Mouse (Mus musculus): ENCODE data around the gene Rgs13. TPM values are rescaled to one million over a fixed set of nuclear protein-coding genes. Genes with fewer than 3 reads are reported as not detected.

Rgs13 gene
- polyA plus RNA-seq, 1 experiment from 2014 or later, result not detected

DNA sequence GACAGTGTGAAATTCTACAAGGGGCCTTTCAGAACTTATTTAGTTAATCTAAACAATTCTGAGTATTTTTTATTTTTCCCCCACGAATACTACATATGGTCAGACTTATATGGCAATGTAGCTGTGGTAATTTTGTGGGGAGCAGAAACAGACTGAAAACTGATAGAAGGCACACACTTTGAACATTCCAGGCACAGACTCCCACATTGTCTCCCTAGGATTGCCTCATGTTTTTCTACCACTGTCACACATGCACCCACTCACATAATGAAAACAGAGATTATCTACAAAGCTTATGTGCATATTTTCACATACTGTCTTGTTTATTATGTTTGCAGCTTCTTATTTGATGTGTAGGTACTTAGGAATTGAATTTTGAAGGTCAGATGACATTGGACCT lies 9.4 kb downstream of the Rgs13 start:
- Histone ChIP-seq H3K9me3 (ENCODE audit: low read length) (no peaks in the 10 kb centered on the region), H3K27me3 (ENCODE audit: insufficient read depth, low read length) (no peaks in the 10 kb centered on the region), H3K4me2 (ENCODE audit: low read depth, low read length) (no peak overlapping the region), H3K4me1 (ENCODE audit: insufficient read depth) (no peaks in the 10 kb centered on the region), H3K27ac (ENCODE audit: low read depth) (no peak overlapping the region), H3K9ac (replicated peaks) (no peak overlapping the region), H3K4me3 (ENCODE audit: low read depth, low read length) (no peak overlapping the region), H3K36me3 (replicated peaks; ENCODE audit: insufficient read depth, low read length) (no peaks in the 10 kb centered on the region)
- ATAC-seq, result no peak
- no peak for DNase-seq
- TF ChIP-seq CTCF (IDR thresholded peaks at IDR 0.05; ENCODE audit: low read depth) (no peak), EP300 (IDR thresholded peaks at IDR 0.05; ENCODE audit: low read depth) (no peak)
- WGBS (ENCODE audit: insufficient replicate concordance), result 50% methylated on average over 1 of the region's 1 CpGs

GRCm38 (mm10) chr1:144166897-144167296 lies 10.3 kb downstream of the Rgs13 start:
- ATAC-seq, result no peak
- H3K9me3 ChIP-seq (ENCODE audit: low read length), result no peaks in the 10 kb centered on the region
- no peaks in the 10 kb centered on the region for H3K36me3 ChIP-seq (replicated peaks; ENCODE audit: insufficient read depth, low read length)
- H3K4me3 ChIP-seq (ENCODE audit: low read depth, low read length), result no peak overlapping the region
- H3K9ac ChIP-seq (replicated peaks), result no peak overlapping the region
- H3K4me1 ChIP-seq (ENCODE audit: insufficient read depth), result no peaks in the 10 kb centered on the region
- H3K4me2 ChIP-seq (ENCODE audit: low read depth, low read length), result no peak overlapping the region
- no peak overlapping the region for H3K27ac ChIP-seq (ENCODE audit: low read depth)
- no peak for TF ChIP-seq EP300 (IDR thresholded peaks at IDR 0.05; ENCODE audit: low read depth)
- no peak for DNase-seq
- H3K27me3 ChIP-seq (ENCODE audit: insufficient read depth, low read length), result no peaks in the 10 kb centered on the region
- 69% methylated on average over 5 of the region's 5 CpGs for WGBS (ENCODE audit: insufficient replicate concordance)

GRCm38 (mm10) chr1:144166275-144166674 lies 10.9 kb downstream of the Rgs13 start:
- ATAC-seq, result no peak
- TF ChIP-seq EP300 (IDR thresholded peaks at IDR 0.05; ENCODE audit: low read depth) (no peak), CTCF (IDR thresholded peaks at IDR 0.05; ENCODE audit: low read depth) (no peak)

GRCm38 (mm10) chr1:144152526-144152925 lies 24.6 kb downstream of the Rgs13 start:
- Histone ChIP-seq H3K36me3 (replicated peaks; ENCODE audit: insufficient read depth, low read length) (no peaks in the 10 kb centered on the region), H3K9me3 (ENCODE audit: low read length) (no peaks in the 10 kb centered on the region), H3K4me3 (ENCODE audit: low read depth, low read length) (no peak overlapping the region), H3K9ac (replicated peaks) (no peak overlapping the region), H3K4me1 (ENCODE audit: insufficient read depth) (no peaks in the 10 kb centered on the region), H3K27me3 (ENCODE audit: insufficient read depth, low read length) (no peaks in the 10 kb centered on the region), H3K4me2 (ENCODE audit: low read depth, low read length) (no peak overlapping the region), H3K27ac (ENCODE audit: low read depth) (no peak overlapping the region)
- DNase-seq (no peak), ATAC-seq (no peak)
- TF ChIP-seq EP300 (IDR thresholded peaks at IDR 0.05; ENCODE audit: low read depth) (no peak), CTCF (IDR thresholded peaks at IDR 0.05; ENCODE audit: low read depth) (no peak)
- WGBS (ENCODE audit: insufficient replicate concordance), result 41% methylated on average over 1 of the region's 1 CpGs

More at GRCm38 (mm10) chr1:144166275-144166674, 10.9 kb downstream of the Rgs13 start:
- WGBS (ENCODE audit: insufficient replicate concordance), result 69% methylated on average over 2 of the region's 2 CpGs
- Histone ChIP-seq H3K9ac (replicated peaks) (no peak overlapping the region), H3K27ac (ENCODE audit: low read depth) (no peak overlapping the region), H3K4me3 (ENCODE audit: low read depth, low read length) (no peak overlapping the region), H3K9me3 (ENCODE audit: low read length) (no peaks in the 10 kb centered on the region), H3K4me1 (ENCODE audit: insufficient read depth) (no peaks in the 10 kb centered on the region), H3K36me3 (replicated peaks; ENCODE audit: insufficient read depth, low read length) (no peaks in the 10 kb centered on the region), H3K4me2 (ENCODE audit: low read depth, low read length) (no peak overlapping the region), H3K27me3 (ENCODE audit: insufficient read depth, low read length) (no peaks in the 10 kb centered on the region)
- no peak for DNase-seq

DNA sequence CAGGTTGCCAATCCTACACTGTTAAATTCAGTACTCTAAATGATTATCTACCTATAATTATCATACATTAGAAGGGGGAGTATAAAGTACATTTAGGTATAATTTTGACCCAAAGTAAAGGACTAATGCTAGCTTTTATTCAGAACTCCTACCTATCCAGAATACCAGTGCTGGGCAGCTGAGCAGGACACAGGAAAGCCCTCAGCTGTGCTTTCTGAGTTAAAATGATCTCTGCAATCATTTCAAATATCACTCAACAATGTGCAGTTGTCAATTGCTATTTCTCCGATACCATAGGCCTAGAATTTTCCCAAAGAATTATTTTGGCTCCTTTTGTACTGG lies 25.0 kb downstream of the Rgs13 start:
- H3K9me3 ChIP-seq (ENCODE audit: low read length), result no peaks in the 10 kb centered on the region
- no peak overlapping the region for H3K27ac ChIP-seq (ENCODE audit: low read depth)
- no peaks in the 10 kb centered on the region for H3K36me3 ChIP-seq (replicated peaks; ENCODE audit: insufficient read depth, low read length)
- ATAC-seq, result no peak
- no peaks in the 10 kb centered on the region for H3K4me1 ChIP-seq (ENCODE audit: insufficient read depth)
- no peak overlapping the region for H3K4me3 ChIP-seq (ENCODE audit: low read depth, low read length)
- no peak overlapping the region for H3K9ac ChIP-seq (replicated peaks)
- 91% methylated on average over 1 of the region's 1 CpGs for WGBS (ENCODE audit: insufficient replicate concordance)
- no peak for DNase-seq
- TF ChIP-seq CTCF (IDR thresholded peaks at IDR 0.05; ENCODE audit: low read depth) (no peak), EP300 (IDR thresholded peaks at IDR 0.05; ENCODE audit: low read depth) (no peak)
- no peaks in the 10 kb centered on the region for H3K27me3 ChIP-seq (ENCODE audit: insufficient read depth, low read length)
- H3K4me2 ChIP-seq (ENCODE audit: low read depth, low read length), result no peak overlapping the region

GRCm38 (mm10) chr1:144151401-144152183 lies 25.6 kb downstream of the Rgs13 start:
- Histone ChIP-seq H3K4me1 (ENCODE audit: insufficient read depth) (no peaks in the 10 kb centered on the region), H3K27me3 (ENCODE audit: insufficient read depth, low read length) (no peaks in the 10 kb centered on the region), H3K27ac (ENCODE audit: low read depth) (no peak overlapping the region), H3K9ac (replicated peaks) (no peak overlapping the region), H3K36me3 (replicated peaks; ENCODE audit: insufficient read depth, low read length) (no peaks in the 10 kb centered on the region), H3K4me3 (ENCODE audit: low read depth, low read length) (no peak overlapping the region), H3K9me3 (ENCODE audit: low read length) (no peaks in the 10 kb centered on the region), H3K4me2 (ENCODE audit: low read depth, low read length) (no peak overlapping the region)
- no peak for DNase-seq
- TF ChIP-seq CTCF (IDR thresholded peaks at IDR 0.05; ENCODE audit: low read depth) (no peak), EP300 (IDR thresholded peaks at IDR 0.05; ENCODE audit: low read depth) (no peak)
- no peak for ATAC-seq
- 70% methylated on average over 5 of the region's 5 CpGs for WGBS (ENCODE audit: insufficient replicate concordance)
